In the genomic region with DNA sequence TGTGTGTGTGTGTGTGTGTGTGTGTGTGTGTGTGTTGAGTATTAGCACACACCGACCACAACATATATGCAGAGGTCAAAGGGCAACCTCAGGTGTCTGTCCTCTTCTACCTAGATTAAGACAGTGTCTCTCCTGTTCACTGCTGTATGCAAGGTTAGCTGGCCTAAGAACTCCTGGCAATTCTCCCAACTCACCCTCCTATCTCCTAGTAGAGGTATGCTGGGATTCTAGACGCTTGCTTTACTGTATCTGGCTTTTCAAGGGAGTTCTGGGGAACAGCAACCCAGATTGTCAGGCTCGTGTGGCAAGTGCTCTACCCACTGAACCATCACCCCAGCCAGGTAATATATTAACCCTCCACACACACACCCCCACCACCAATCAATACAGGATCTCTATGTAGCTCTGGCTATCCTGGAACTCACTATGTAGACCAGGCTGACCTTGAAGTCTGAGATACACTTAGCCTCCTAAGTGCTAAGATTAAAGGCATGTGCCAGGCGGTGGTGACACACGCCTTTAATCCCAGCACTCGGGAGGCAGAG, we compare ENCODE assay signal across 12 mouse cellular contexts.
"Had no signal": no experiment of that assay in that cellular context is flagged by ENCODE, and none has a peak within 500 bp of the region (broad histone marks: within the 10 kb centered on the region; RNA-seq: fewer than 3 reads in every experiment).

No protein-coding gene starts in this region.

- ATAC-seq: midbrain, embryonic 13.5 days had no signal

- H3K36me3 ChIP-seq: limb, embryonic 15.5 days; lung, embryonic 15.5 days; stomach, embryonic 15.5 days had no signal

- H3K9me3 ChIP-seq: limb, embryonic 15.5 days; lung, embryonic 15.5 days; midbrain, embryonic 13.5 days; stomach, embryonic 15.5 days had no signal

- DNase-seq: kidney, adult 9 months; kidney, postnatal 36 days; layer of hippocampus, adult 9-11 months; layer of hippocampus, postnatal 36 days; lung, postnatal 36 days; right cerebral cortex, postnatal 14 days; thymus, postnatal 4 days had no signal

- H3K4me1 ChIP-seq: limb, embryonic 15.5 days; lung, embryonic 15.5 days; midbrain, embryonic 13.5 days; stomach, embryonic 15.5 days had no signal

- H3K4me2 ChIP-seq: limb, embryonic 15.5 days; lung, embryonic 15.5 days; midbrain, embryonic 13.5 days; stomach, embryonic 15.5 days had no signal

- H3K27me3 ChIP-seq: limb, embryonic 15.5 days; lung, embryonic 15.5 days; midbrain, embryonic 13.5 days; stomach, embryonic 15.5 days had no signal

- H3K4me3 ChIP-seq: limb, embryonic 15.5 days; lung, embryonic 15.5 days; midbrain, embryonic 13.5 days; stomach, embryonic 15.5 days had no signal

- H3K27ac ChIP-seq: kidney, postnatal 0 days; limb, embryonic 15.5 days; lung, embryonic 15.5 days; midbrain, embryonic 13.5 days; stomach, embryonic 15.5 days had no signal

- H3K9ac ChIP-seq: limb, embryonic 15.5 days; lung, embryonic 15.5 days; midbrain, embryonic 13.5 days; stomach, embryonic 15.5 days had no signal
